In genomic region chr3:93361933-93362574, GRCm38 (mm10) we compare ENCODE assay signal across 9 mouse cellular contexts. TPM values are rescaled to one million over a fixed set of nuclear protein-coding genes. Genes with fewer than 3 reads are reported as not detected.
A peak's percentile ranks its signal among the peaks of the same experiment; 100 is the strongest.
DNase-seq lines count a peak whose midpoint lies in the region; ATAC-seq lines count a peak whose summit lies in the region.
"Had no signal": no experiment of that assay in that cellular context is flagged by ENCODE, and none has a peak within 500 bp of the region (broad histone marks: within the 10 kb centered on the region; RNA-seq: fewer than 3 reads in every experiment).

No protein-coding gene starts in this region.

- H3K9ac ChIP-seq in hindbrain, embryonic 12.5 days: no peak overlapping the region

- H3K4me1 ChIP-seq in heart, embryonic 10.5 days: no peaks in the 10 kb centered on the region
- no peaks in the 10 kb centered on the region for H3K4me1 ChIP-seq in hindbrain, embryonic 12.5 days

- peak overlapping the region; percentile 42 for H3K4me2 ChIP-seq in hindbrain, embryonic 12.5 days (replicated peaks)

- DNase-seq in heart, adult 18-20 months: peak; percentile 8 to 16
- DNase-seq in heart, embryonic 10.5 days (ENCODE audit: low spot score): no peak
- DNase-seq in CD4-positive, CD25-positive, alpha-beta regulatory T cell, adult 2 months (ENCODE audit: low read depth, low spot score): peak; percentile 66
- DNase-seq in embryo, embryonic 10.5 days (ENCODE audit: low spot score): peak; percentile 81
- peak; percentile 56 for DNase-seq in lung, postnatal 36 days
- peak; percentile 37 for DNase-seq in yolk sac, embryonic 10.5 days (ENCODE audit: low spot score)
- DNase-seq in right cerebral cortex, postnatal 25 days: no peak

- H3K9me3 ChIP-seq in heart, embryonic 10.5 days: no peaks in the 10 kb centered on the region
- H3K9me3 ChIP-seq in hindbrain, embryonic 12.5 days (replicated peaks): no peaks in the 10 kb centered on the region

- no peak overlapping the region for H3K27ac ChIP-seq in heart, embryonic 10.5 days
- no peak overlapping the region for H3K27ac ChIP-seq in hindbrain, embryonic 12.5 days

- H3K4me3 ChIP-seq in heart, embryonic 10.5 days: no peak overlapping the region
- H3K4me3 ChIP-seq in hindbrain, embryonic 12.5 days: no peak overlapping the region

- no peaks in the 10 kb centered on the region for H3K36me3 ChIP-seq in heart, embryonic 10.5 days
- no peaks in the 10 kb centered on the region for H3K36me3 ChIP-seq in hindbrain, embryonic 12.5 days

- no peaks in the 10 kb centered on the region for H3K27me3 ChIP-seq in heart, embryonic 10.5 days (ENCODE audit: insufficient read depth, poor library complexity, severe bottlenecking)
- H3K27me3 ChIP-seq in hindbrain, embryonic 12.5 days: no peaks in the 10 kb centered on the region

- peak; percentile 80 for ATAC-seq in hindbrain, embryonic 12.5 days (ENCODE audit: low FRiP score)

- 12% methylated on average over 10 of the region's 10 CpGs for WGBS in heart, embryonic 10.5 days
- 13% methylated on average over 10 of the region's 10 CpGs for WGBS in hindbrain, embryonic 12.5 days

RNA-seq across cellular contexts. Expression of gene Rptn, which starts 31.4 kb away (rescaled TPM):
- total RNA-seq in heart, adult 18-20 months (2021): not detected
- polyA plus RNA-seq in heart, embryonic 10.5 days (2016; fragmentation: Nextera tagmentation; extraction: Ambion mirVana): not detected in 2 replicates
- polyA plus RNA-seq in hindbrain, embryonic 12.5 days (2016; fragmentation: Nextera tagmentation; extraction: Ambion mirVana): not detected in 2 replicates
- polyA plus RNA-seq: testis, adult 2 months had no signal

RNA-seq across cellular contexts. Expression of gene Hrnr, which starts 42.5 kb away (rescaled TPM):
- not detected for total RNA-seq in heart, adult 18-20 months (2021)
- not detected in 2 replicates for polyA plus RNA-seq in heart, embryonic 10.5 days (2016; fragmentation: Nextera tagmentation; extraction: Ambion mirVana)
- polyA plus RNA-seq in hindbrain, embryonic 12.5 days (2016; fragmentation: Nextera tagmentation; extraction: Ambion mirVana): not detected in 2 replicates
- polyA plus RNA-seq: testis, adult 2 months had no signal

Comparison
In these comparisons a context has a peak if more than half of its experiments do, and no peak if none do; other contexts are left out.
1. DNase-seq: peak in heart, adult 18-20 months (2 of 2), CD4-positive, CD25-positive, alpha-beta regulatory T cell, adult 2 months (single experiment), embryo, embryonic 10.5 days (single experiment), lung, postnatal 36 days (single experiment) and yolk sac, embryonic 10.5 days (single experiment); none in heart, embryonic 10.5 days (single experiment) and right cerebral cortex, postnatal 25 days (single experiment).